Mouse (Mus musculus): ENCODE results near the gene Klhl25. TPM values are rescaled to one million over a fixed set of nuclear protein-coding genes. Genes with fewer than 3 reads are reported as not detected.
A peak's percentile ranks its signal among the peaks of the same experiment; 100 is the strongest.
"Not testable (repeated sequence)": the region's sequence is repeated elsewhere in the genome, so short reads cannot be mapped to it uniquely, and the experiment has no call there.

Klhl25 gene
- total RNA-seq, 2 experiments from 2014 or later, result 4.0 to 4.6 TPM

DNA sequence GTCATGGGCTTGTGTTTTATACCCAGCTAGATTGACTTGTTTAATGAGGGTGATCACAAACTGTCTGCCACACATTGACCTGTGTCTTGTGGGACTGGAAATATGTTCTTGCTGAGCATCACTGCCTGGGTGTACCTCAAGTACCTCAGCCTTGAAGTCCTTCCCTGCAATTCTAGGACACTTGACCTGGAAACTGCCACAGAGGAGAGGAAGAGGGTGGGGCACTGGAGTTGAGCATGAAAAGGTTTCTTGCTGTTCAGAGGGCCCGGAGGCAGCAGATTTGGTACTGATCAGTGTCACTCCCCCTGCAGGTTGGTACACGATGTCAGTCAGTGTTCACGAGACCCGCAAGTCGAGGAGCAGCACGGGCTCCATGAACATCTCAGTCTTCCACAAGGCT is 16.9 kb downstream of the Klhl25 start:
- H3K4me3 ChIP-seq, result no peak overlapping the region
- no peak for DNase-seq
- H3K27ac ChIP-seq, result no peak overlapping the region
- no peak for TF ChIP-seq CTCF (IDR thresholded peaks at IDR 0.05)
- intact Hi-C loops (cut with DNase I), result no loop called here

DNA sequence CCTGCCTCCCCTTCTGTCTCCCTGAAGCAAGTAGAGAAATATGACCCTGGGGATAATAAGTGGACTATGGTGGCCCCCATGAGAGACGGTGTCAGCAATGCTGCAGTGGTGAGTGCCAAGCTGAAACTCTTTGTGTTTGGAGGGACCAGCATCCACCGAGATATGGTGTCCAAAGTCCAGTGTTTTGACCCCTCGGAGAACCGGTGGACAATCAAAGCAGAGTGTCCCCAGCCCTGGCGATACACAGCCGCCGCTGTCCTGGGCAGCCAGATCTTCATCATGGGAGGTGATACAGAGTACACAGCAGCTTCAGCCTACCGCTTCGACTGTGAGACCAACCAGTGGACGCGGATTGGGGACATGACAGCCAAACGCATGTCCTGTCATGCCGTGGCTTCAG is 18.4 kb downstream of the Klhl25 start:
- intact Hi-C loops (cut with DNase I), result no loop called here
- no peak for DNase-seq
- TF ChIP-seq CTCF (IDR thresholded peaks at IDR 0.05), result no peak

DNA sequence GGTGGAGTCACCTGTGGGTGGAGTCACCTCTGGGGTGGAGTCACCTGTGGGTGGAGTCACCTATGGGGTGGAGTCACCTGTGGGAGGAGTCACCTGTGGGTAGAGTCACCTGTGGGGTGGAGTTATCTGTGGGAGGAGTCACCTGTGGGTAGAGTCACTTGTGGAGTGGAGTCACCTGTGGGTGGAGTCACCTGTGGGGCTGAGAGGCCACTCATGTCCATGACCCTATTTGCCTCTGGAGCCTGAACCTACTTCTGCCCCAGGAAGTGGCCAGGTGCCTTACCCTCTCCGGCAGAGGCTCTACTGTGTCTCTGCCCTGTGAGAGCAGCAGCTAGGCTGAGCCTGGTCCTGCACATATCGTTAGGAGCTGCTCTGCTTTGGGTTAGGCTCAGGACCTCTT is 20.6 kb downstream of the Klhl25 start:
- TF ChIP-seq CTCF (IDR thresholded peaks at IDR 0.05), result no peak
- Histone ChIP-seq H3K27ac (no peak overlapping the region), H3K4me3 (no peak overlapping the region)
- DNase-seq, result no peak
- intact Hi-C loops (cut with DNase I), result no loop called here

More for the DNA sequence above, 18.4 kb downstream of the Klhl25 start:
- Histone ChIP-seq H3K4me3 (no peak overlapping the region), H3K27ac (no peak overlapping the region)

DNA sequence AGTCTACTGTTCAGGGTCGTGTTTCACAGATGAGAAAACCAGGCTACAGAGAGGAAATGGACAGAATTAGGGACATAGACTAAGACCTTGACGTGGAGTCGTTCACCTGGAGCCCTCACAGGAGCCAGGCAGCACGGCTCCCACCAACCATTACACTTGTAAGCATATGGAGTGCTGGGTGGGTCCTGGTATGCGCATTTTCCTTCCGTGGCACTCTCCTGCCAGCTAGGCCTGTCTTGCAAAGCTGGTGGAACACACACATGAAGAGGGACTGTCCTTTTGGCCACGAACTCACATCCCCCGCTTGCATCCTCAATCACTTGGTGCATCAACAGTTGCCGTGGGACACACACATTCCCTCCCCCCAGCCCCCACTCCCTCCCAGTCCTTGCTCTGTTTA is 22.4 kb downstream of the Klhl25 start:
- intact Hi-C loops (cut with DNase I), result no loop called here
- H3K4me3 ChIP-seq, result no peak overlapping the region
- no peak overlapping the region for H3K27ac ChIP-seq
- no peak for TF ChIP-seq CTCF (IDR thresholded peaks at IDR 0.05)
- DNase-seq, result no peak

DNA sequence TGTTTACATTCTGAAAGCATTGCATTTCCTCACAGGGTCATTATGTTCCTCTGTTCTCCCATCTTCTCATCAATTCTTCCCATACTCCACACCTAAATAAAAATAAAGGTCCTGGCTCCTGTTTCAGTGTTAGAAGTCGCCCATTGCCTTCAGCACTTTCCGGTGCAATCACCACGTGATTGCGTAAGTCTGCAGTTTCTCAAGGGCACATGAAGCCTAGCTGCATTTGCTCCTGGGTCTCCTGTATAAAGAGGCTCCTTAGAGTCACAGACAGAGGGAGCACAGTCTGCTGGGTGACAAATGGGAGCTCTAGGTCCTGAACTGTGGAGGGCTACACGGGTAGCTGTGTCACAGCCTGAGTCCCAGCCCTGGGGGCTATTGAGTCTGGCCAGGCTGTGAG is 24.1 kb downstream of the Klhl25 start:
- TF ChIP-seq CTCF (IDR thresholded peaks at IDR 0.05), result no peak
- Histone ChIP-seq H3K4me3 (no peak overlapping the region), H3K27ac (no peak overlapping the region)
- intact Hi-C loops (cut with DNase I), result no loop called here
- DNase-seq, result no peak

DNA sequence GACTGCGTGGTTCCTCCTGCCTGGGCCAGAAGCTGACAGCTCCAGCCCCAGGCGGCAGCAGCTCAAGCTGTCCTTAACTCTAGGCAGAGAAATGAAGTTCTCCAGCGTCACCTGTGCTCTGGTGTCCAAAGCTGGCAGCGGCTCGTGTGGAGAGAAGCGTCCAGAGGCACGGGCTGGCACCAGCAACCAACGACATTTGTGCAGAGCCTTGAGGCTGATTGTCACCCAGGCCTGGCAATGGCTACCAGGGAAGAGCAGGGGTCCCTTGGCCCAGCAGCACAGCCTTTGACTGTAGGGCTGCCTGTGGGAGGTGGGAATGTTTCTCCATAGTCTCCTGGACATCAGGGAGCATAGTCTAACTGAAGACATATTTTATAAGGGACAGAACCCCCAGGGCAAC is 24.6 kb downstream of the Klhl25 start:
- no peak for DNase-seq

DNA sequence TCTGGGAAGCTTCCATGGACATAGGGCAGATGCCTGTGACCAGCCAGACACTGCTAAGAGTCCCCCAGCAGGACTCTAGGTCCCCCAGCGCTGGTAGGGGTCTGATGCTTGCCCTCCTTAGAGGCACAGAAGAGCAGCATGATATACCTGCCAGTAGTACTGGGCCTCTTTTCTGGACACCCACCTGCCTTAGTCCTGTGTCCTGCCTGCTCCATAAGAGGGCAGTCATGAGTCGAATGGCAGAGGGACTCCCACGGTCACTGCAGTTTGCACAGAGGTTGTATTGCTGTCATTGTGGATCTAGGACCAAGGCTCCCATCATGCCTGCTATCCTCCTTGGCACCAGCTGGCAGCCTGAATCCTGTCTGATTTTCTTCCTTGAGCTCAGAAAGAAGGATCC is 25.1 kb downstream of the Klhl25 start:
- no peak for DNase-seq
- TF ChIP-seq CTCF (IDR thresholded peaks at IDR 0.05), result peak; percentile 39
- no peak overlapping the region for H3K27ac ChIP-seq
- intact Hi-C loops (cut with DNase I), result no loop called here
- no peak overlapping the region for H3K4me3 ChIP-seq

More for the DNA sequence above, 24.6 kb downstream of the Klhl25 start:
- Histone ChIP-seq H3K27ac (no peak overlapping the region), H3K4me3 (no peak overlapping the region)
- intact Hi-C loops (cut with DNase I), result no loop called here
- no peak for TF ChIP-seq CTCF (IDR thresholded peaks at IDR 0.05)

DNA sequence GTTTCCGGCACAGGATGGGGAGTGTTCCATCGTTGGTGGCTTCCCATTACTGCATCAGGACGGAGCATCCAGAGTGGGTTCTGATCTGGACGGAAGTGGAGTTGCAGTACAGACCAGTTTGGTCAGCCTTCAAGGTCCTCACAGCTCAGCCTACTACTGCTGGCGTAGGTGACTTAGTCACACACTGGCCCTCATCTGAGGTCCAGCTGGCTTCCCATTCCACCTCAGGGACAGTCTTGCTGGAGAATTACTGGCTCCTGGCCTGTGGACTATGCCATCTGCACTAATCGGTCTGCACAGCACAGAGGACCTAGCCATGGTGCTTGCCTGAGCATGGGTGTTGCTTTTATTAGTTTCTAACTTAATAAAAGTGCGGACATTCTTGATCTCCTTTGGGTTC is 25.6 kb downstream of the Klhl25 start:
- Histone ChIP-seq H3K4me3 (no peak overlapping the region), H3K27ac (no peak overlapping the region)
- TF ChIP-seq CTCF (IDR thresholded peaks at IDR 0.05), result no peak
- intact Hi-C loops (cut with DNase I), result no loop called here
- DNase-seq, result no peak

DNA sequence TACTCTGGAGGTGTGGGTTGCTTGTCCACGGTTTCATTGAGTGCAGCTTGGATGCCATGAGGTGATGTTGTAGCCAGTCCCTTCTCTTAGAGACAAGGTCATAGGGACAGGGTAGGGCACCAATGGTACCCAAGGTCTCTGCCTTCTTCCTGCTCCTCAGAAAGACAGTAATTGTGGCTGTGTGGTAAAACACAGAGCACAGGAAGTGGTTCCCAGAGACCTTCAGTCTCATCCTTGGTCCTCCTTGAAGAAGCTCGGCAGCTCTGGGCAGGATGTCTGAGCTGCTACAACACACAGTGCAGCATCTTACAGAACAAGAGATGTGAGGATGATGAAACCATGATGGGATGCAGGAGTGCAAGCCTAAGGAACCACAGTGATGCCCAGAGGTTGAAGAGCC is 31.3 kb downstream of the Klhl25 start:
- intact Hi-C loops (cut with DNase I); H3K27ac ChIP-seq; DNase-seq; H3K4me3 ChIP-seq: not testable (repeated sequence)

DNA sequence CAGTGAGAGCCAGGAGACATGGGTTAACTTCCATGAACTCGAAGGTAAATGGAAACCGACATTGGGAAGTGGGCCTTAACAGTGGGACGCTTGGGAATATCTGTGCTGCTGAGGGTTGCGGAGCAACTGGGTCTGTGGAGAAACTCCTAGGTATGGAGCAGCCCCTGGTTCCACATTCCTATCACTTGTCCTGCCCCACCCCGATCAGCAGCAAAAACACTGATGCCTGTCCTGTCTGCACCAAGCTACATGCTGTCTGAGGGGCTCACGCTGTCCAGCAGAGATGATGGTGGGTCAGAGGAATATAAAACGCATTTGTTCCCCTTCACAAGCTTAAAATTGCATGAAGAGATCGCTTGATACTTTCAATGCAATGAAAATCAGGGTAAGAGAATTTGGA is 32.1 kb downstream of the Klhl25 start:
- intact Hi-C loops (cut with DNase I), result loop anchor here (1.0 to 10.0 kb wide), 4 partner anchors 32 to 505 kb away; partner anchors contain the start of gene Klhl25
- no peak overlapping the region for H3K4me3 ChIP-seq
- no peak for TF ChIP-seq CTCF (IDR thresholded peaks at IDR 0.05)
- no peak overlapping the region for H3K27ac ChIP-seq
- DNase-seq, result no peak

DNA sequence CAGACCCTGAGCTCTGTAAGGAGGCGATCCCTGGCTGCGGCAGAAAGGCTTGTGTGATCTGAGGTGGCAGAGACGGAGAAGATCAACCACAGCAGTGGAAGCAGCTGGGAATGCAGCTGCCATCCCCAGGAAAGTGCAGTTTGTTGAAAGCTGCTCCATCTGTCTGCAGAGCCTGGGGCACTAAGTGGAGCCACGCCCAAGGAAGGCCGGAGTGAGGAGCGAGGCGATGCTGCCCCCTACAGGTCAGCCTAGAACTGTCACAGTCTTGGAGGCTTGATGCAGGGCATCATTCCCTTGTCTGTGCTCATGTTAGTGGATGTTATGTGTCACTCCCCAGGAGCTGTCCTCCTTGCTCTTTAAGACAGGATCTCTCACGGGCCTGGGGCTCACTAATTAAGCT is 32.5 kb downstream of the Klhl25 start:
- no peak overlapping the region for H3K27ac ChIP-seq
- intact Hi-C loops (cut with DNase I), result loop anchor here (1.0 to 10.0 kb wide), 4 partner anchors 32 to 506 kb away; partner anchors contain the start of gene Klhl25
- DNase-seq, result peak; percentile 88
- TF ChIP-seq CTCF (IDR thresholded peaks at IDR 0.05), result peak; percentile 91
- no peak overlapping the region for H3K4me3 ChIP-seq

DNA sequence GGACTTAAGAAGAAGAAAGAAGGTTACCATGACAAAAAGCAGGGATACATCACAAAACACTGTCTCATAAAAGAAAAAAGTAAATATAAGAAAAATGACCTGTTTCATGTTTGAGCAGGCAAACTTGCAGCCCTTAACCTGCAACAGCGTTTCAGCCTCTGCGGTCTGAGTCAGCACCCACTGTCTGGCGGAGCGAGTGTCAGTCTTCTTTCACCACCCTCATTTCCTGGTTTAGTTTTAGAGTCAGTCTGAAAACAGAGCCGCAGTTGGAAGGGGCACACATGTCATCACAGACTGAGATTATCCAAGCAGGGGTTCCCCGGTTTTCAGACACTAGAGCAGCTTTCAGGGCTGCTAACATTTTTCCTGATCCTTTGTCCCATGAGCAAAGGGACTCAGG is 33.3 kb downstream of the Klhl25 start:
- intact Hi-C loops (cut with DNase I), result loop anchor here (2.0 to 10.0 kb wide), 2 partner anchors 143 to 507 kb away; no protein-coding TSS in a partner anchor
- H3K4me3 ChIP-seq, result no peak overlapping the region
- DNase-seq, result no peak
- TF ChIP-seq CTCF (IDR thresholded peaks at IDR 0.05), result no peak
- no peak overlapping the region for H3K27ac ChIP-seq

DNA sequence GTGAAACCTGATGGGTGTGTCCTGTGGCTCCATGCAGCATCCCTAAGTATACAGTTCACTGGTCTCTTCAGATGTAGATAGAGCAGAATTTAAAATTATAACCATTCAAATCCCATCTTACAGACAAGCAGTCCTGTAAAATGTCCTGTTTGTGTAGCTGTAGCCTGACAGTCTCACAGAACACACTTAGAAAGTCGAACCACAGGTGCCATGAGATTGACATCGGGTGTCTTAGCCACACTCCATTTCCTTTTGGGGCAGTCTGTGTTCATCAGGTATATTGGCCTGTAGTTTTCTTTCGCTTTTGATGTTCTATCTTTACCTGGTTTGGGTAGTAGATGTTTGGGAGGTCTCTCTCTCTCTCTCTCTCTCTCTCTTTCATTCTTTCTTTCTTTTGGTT is 33.7 kb downstream of the Klhl25 start:
- intact Hi-C loops (cut with DNase I), result loop anchor here (2.0 to 10.0 kb wide), 2 partner anchors 143 to 507 kb away; no protein-coding TSS in a partner anchor
- no peak for DNase-seq
- Histone ChIP-seq H3K27ac (no peak overlapping the region), H3K4me3 (no peak overlapping the region)
- no peak for TF ChIP-seq CTCF (IDR thresholded peaks at IDR 0.05)

DNA sequence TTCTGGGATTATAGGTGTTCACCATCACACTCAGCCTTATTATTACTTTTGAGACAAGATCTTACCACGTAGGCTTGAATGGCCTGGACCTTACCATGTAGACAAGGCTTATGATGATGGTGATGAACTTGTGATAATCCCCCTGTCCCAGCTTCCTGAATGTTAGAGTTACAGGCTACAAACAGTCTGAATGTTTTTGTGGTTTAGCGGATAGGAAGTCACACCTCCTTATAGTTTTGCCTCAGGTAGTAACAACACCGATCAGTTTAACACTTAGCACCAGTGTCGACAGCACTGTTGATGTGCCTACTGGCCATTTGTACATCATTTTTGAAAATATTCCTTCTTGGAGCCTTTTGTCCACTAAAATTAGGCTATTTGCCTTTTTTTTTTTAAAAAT is 43.4 kb downstream of the Klhl25 start:
- TF ChIP-seq CTCF (IDR thresholded peaks at IDR 0.05), result no peak
- intact Hi-C loops (cut with DNase I), result no loop called here

More for the DNA sequence above, 43.4 kb downstream of the Klhl25 start:
- no peak for DNase-seq
- Histone ChIP-seq H3K4me3 (no peak overlapping the region), H3K27ac (no peak overlapping the region)

Measured in gastrocnemius, adult 2 months (tissue).